25 mouse cellular contexts compared by ENCODE assay signal in the genomic region with DNA sequence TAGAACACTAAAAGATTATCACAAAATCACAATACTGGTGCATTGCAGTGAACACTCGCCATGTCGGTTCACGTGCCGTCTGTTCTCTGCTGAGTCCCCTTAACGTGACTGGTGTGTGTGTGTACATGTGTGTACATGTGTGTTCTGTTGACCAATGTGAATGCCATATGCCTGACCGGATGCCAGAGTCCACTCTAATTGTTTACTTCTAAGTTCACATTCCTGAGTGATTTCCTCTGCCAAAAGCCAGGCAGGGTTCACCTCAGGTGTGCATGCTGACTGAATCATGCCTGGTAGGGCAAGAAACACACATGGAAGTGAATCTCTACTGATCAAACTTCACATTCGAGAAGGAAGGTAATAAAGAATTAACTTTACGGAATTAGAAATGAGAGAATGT. TPM values are rescaled to one million over a fixed set of nuclear protein-coding genes. Genes with fewer than 3 reads are reported as not detected.
DNase-seq lines count a peak whose midpoint lies in the region; ATAC-seq and TF ChIP-seq lines count a peak whose summit lies in the region.
"Had no signal": no experiment of that assay in that cellular context is flagged by ENCODE, and none has a peak within 500 bp of the region (broad histone marks: within the 10 kb centered on the region; RNA-seq: fewer than 3 reads in every experiment).

No protein-coding gene starts in this region.

- peak; percentile 30 for DNase-seq in kidney, adult 11 months
- DNase-seq in kidney, postnatal 14 days: peak; percentile 13
- DNase-seq in liver, postnatal 0 days: no peak
- peak; percentile 5 for DNase-seq in lung, postnatal 10 days
- no peak for DNase-seq in lung, postnatal 36 days
- DNase-seq: adrenal gland, adult 8-10 months; adrenal gland, postnatal 14 days; adrenal gland, postnatal 36 days; B cell, adult 2 months; cerebellum, adult 11-12 months; cerebellum, adult 2 months; cerebellum, adult 9-10 months; cerebellum, postnatal 10 days; cerebellum, postnatal 25 days had no signal

- no peak for ATAC-seq in kidney, embryonic 16.5 days (ENCODE audit: low FRiP score, low TSS enrichment)
- no peak for ATAC-seq in kidney, embryonic 15.5 days (replicated peaks; ENCODE audit: low FRiP score)
- peak; percentile 80 for ATAC-seq in liver, postnatal 0 days
- ATAC-seq in liver, embryonic 12.5 days: no peak
- ATAC-seq: activated CD4-positive, CD25-positive, alpha-beta regulatory T cell, adult 4 months; CD4-positive, CD25-positive, alpha-beta regulatory T cell, adult 4 months; forebrain, embryonic 13.5 days; Patski had no signal

- no peak overlapping the region for H3K4me2 ChIP-seq in kidney, embryonic 16.5 days (replicated peaks; ENCODE audit: low read depth, low read length)
- no peak overlapping the region for H3K4me2 ChIP-seq in kidney, embryonic 15.5 days
- no peak overlapping the region for H3K4me2 ChIP-seq in liver, postnatal 0 days (ENCODE audit: low read depth, low read length)
- H3K4me2 ChIP-seq in liver, embryonic 12.5 days: no peak overlapping the region
- H3K4me2 ChIP-seq: embryonic facial prominence, embryonic 12.5 days; forebrain, embryonic 13.5 days had no signal

- no peaks in the 10 kb centered on the region for H3K4me1 ChIP-seq in kidney, embryonic 16.5 days (ENCODE audit: insufficient read depth, low read length)
- H3K4me1 ChIP-seq in kidney, embryonic 15.5 days: no peaks in the 10 kb centered on the region
- 0 out of 2 replicates have a peak, but pooled peaks cover 2% of the 10 kb centered on the region for H3K4me1 ChIP-seq in liver, postnatal 0 days (ENCODE audit: insufficient read depth)
- peaks cover 16% of the 10 kb centered on the region for H3K4me1 ChIP-seq in liver, embryonic 12.5 days
- H3K4me1 ChIP-seq: embryonic facial prominence, embryonic 12.5 days; forebrain, embryonic 13.5 days had no signal

- TF ChIP-seq EP300 in liver, postnatal 0 days (IDR thresholded peaks at IDR 0.05; ENCODE audit: low read depth): no peak

- no peaks in the 10 kb centered on the region for H3K9me3 ChIP-seq in kidney, embryonic 16.5 days (ENCODE audit: low read length)
- H3K9me3 ChIP-seq in kidney, embryonic 15.5 days (replicated peaks): no peaks in the 10 kb centered on the region
- no peaks in the 10 kb centered on the region for H3K9me3 ChIP-seq in liver, postnatal 0 days (ENCODE audit: low read length)
- no peaks in the 10 kb centered on the region for H3K9me3 ChIP-seq in liver, embryonic 12.5 days (replicated peaks)
- H3K9me3 ChIP-seq: embryonic facial prominence, embryonic 10.5 days; embryonic facial prominence, embryonic 12.5 days; forebrain, embryonic 13.5 days; G1E had no signal

- H3K4me3 ChIP-seq in kidney, embryonic 16.5 days (ENCODE audit: low read length): no peak overlapping the region
- H3K4me3 ChIP-seq in kidney, embryonic 15.5 days (replicated peaks): no peak overlapping the region
- H3K4me3 ChIP-seq in liver, postnatal 0 days (ENCODE audit: low read depth, low read length): no peak overlapping the region
- no peak overlapping the region for H3K4me3 ChIP-seq in liver, embryonic 12.5 days
- H3K4me3 ChIP-seq: embryonic facial prominence, embryonic 10.5 days; embryonic facial prominence, embryonic 12.5 days; forebrain, embryonic 13.5 days had no signal

- no peaks in the 10 kb centered on the region for H3K27me3 ChIP-seq in kidney, embryonic 16.5 days (ENCODE audit: insufficient read depth, low read length)
- no peaks in the 10 kb centered on the region for H3K27me3 ChIP-seq in kidney, embryonic 15.5 days
- no peaks in the 10 kb centered on the region for H3K27me3 ChIP-seq in liver, postnatal 0 days (ENCODE audit: insufficient read depth, low read length)
- no peaks in the 10 kb centered on the region for H3K27me3 ChIP-seq in liver, embryonic 12.5 days (replicated peaks)
- H3K27me3 ChIP-seq: CH12.LX; embryonic facial prominence, embryonic 12.5 days; forebrain, embryonic 13.5 days had no signal

- no peaks in the 10 kb centered on the region for H3K36me3 ChIP-seq in kidney, embryonic 16.5 days (ENCODE audit: insufficient read depth, low read length)
- H3K36me3 ChIP-seq in kidney, embryonic 15.5 days: no peaks in the 10 kb centered on the region
- no peaks in the 10 kb centered on the region for H3K36me3 ChIP-seq in liver, postnatal 0 days (replicated peaks; ENCODE audit: insufficient read depth, low read length)
- no peaks in the 10 kb centered on the region for H3K36me3 ChIP-seq in liver, embryonic 12.5 days
- H3K36me3 ChIP-seq: embryonic facial prominence, embryonic 10.5 days; embryonic facial prominence, embryonic 12.5 days; G1E had no signal

- 93% methylated on average over 8 of the region's 8 CpGs for WGBS in kidney, embryonic 16.5 days
- WGBS in kidney, embryonic 15.5 days: 90% methylated on average over 8 of the region's 8 CpGs
- WGBS in liver, postnatal 0 days (ENCODE audit: insufficient replicate concordance): 82% methylated on average over 8 of the region's 8 CpGs
- WGBS in liver, embryonic 12.5 days (ENCODE audit: insufficient replicate concordance): 78% methylated on average over 8 of the region's 8 CpGs

- H3K9ac ChIP-seq in kidney, embryonic 16.5 days (replicated peaks; ENCODE audit: low read length): no peak overlapping the region
- H3K9ac ChIP-seq in kidney, embryonic 15.5 days: no peak overlapping the region
- no peak overlapping the region for H3K9ac ChIP-seq in liver, postnatal 0 days (replicated peaks)
- H3K9ac ChIP-seq in liver, embryonic 12.5 days: no peak overlapping the region
- H3K9ac ChIP-seq: embryonic facial prominence, embryonic 12.5 days; forebrain, embryonic 13.5 days had no signal

- no peak overlapping the region for H3K27ac ChIP-seq in kidney, embryonic 16.5 days (ENCODE audit: low read length)
- H3K27ac ChIP-seq in kidney, embryonic 15.5 days: no peak overlapping the region
- no peak overlapping the region for H3K27ac ChIP-seq in liver, postnatal 0 days (ENCODE audit: low read depth)
- H3K27ac ChIP-seq in liver, embryonic 12.5 days: no peak overlapping the region
- H3K27ac ChIP-seq: embryonic facial prominence, embryonic 10.5 days; embryonic facial prominence, embryonic 12.5 days; forebrain, embryonic 13.5 days had no signal

- no peak for TF ChIP-seq CTCF in liver, postnatal 0 days (IDR thresholded peaks at IDR 0.05; ENCODE audit: low read depth)

RNA-seq across cellular contexts. Expression of a gene that starts 24.1 kb away (rescaled TPM):
- 2.4 and 5.3 TPM in 2 replicates for polyA plus RNA-seq in kidney, embryonic 16.5 days (2015; fragmentation: Nextera tagmentation; extraction: Ambion mirVana)
- 4.3 and 5.3 TPM in 2 replicates for polyA plus RNA-seq in kidney, embryonic 15.5 days (2015; fragmentation: Nextera tagmentation; extraction: Ambion mirVana)
- polyA plus RNA-seq in liver, postnatal 0 days (2015; fragmentation: Nextera tagmentation; extraction: Ambion mirVana): 0.60 and 0.66 TPM in 2 replicates
- polyA plus RNA-seq in liver, embryonic 12.5 days (2016; fragmentation: Nextera tagmentation; extraction: Ambion mirVana): 0.29 and 0.42 TPM in 2 replicates
- polyA plus RNA-seq: activated CD4-positive, CD25-positive, alpha-beta regulatory T cell, adult 4 months; G1E had no signal

Comparison
In these comparisons a context has a peak if more than half of its experiments do, and no peak if none do; other contexts are left out.
1. DNase-seq: peak in kidney, adult 11 months (single experiment), kidney, postnatal 14 days (single experiment) and lung, postnatal 10 days (single experiment); none in liver, postnatal 0 days (single experiment) and lung, postnatal 36 days (single experiment).